Mouse (Mus musculus): ENCODE data around the gene Ccdc83.

DNA sequence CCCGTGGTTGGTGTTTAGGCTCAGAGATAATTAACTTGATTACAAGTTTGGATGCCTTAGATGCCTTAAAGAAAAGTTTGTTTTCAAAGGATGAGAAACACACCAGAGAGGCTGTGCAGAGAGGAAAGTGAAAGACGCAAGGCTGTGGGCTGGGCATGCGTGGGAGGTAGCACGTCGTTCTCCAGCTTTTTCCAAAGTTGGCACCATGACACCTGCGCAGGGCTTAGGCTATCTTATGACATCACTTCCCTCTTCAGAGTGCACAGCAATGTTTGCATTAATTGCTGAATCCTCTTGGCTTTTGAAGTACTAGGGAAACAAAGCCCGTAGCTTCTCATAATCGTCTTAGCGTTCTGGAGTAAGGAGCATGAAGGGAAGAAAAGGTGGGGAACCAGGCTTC lies 34.1 kb downstream of the Ccdc83 start:
- TF ChIP-seq CTCF (IDR thresholded peaks at IDR 0.05) = no peak
- TF ChIP-seq EP300 (IDR thresholded peaks at IDR 0.05; ENCODE audit: insufficient read depth, low read depth, low read length) = no peak
